Mouse (Mus musculus) heart, embryonic 14.5 days (tissue): ENCODE data around the gene Pdp2. TPM values are rescaled to one million over a fixed set of nuclear protein-coding genes. Genes with fewer than 3 reads are reported as not detected.

Source experiments
- ATAC-seq: fragments of 200-750 bp; cut with Nextera tagmentation; 2 replicates; pipeline ENCODE4 v1.8.0; 2017; ENCODE audit warnings: low read depth, moderate TSS enrichment; ENCODE audit not compliant: insufficient number of reproducible peaks, insufficient read depth, low FRiP score
- H3K27ac ChIP-seq, 2 experiments: fragments of 200-500 bp in 1 of 2; fragments of 300-500 bp in 1 of 2; sonication (generic) in 1 of 2; replicated peaks in 1 of 2; 2 replicates each; pipeline ENCODE4 v1.5.1; 2012 to 2014; ENCODE audit warnings: low read depth in 2 of 2, low read length in 2 of 2, control low read depth in 1 of 2, mild to moderate bottlenecking in 1 of 2, mixed read lengths in 1 of 2; ENCODE audit not compliant: control insufficient read depth in 1 of 2, insufficient read depth in 1 of 2
- H3K27me3 ChIP-seq: fragments of 300-500 bp; sonication (generic); 2 replicates; pipeline ENCODE4 v1.6.1; 2014; ENCODE audit warnings: mild to moderate bottlenecking, low read length, control low read depth; ENCODE audit not compliant: control insufficient read depth, insufficient read depth
- H3K36me3 ChIP-seq: fragments of 300-500 bp; sonication (generic); 2 replicates; pipeline ENCODE4 v1.6.1; 2014; ENCODE audit warnings: mild to moderate bottlenecking, control low read depth, low read length, mixed read lengths; ENCODE audit not compliant: control insufficient read depth, insufficient read depth
- H3K4me1 ChIP-seq, 2 experiments: fragments of 200-500 bp in 1 of 2; fragments of 300-500 bp in 1 of 2; sonication (generic) in 1 of 2; 2 replicates each; pipeline ENCODE4 v1.6.1; 2012 to 2014; ENCODE audit warnings: low read length in 2 of 2, control low read depth in 1 of 2, mixed read lengths in 1 of 2; ENCODE audit not compliant: control insufficient read depth in 2 of 2, insufficient read depth in 2 of 2
- H3K4me2 ChIP-seq: fragments of 300-500 bp; sonication (generic); 2 replicates; pipeline ENCODE4 v1.6.1; 2014; ENCODE audit warnings: mild to moderate bottlenecking, low read length
- H3K4me3 ChIP-seq, 2 experiments: fragments of 200-500 bp in 1 of 2; fragments of 300-500 bp in 1 of 2; sonication (generic) in 1 of 2; 2 replicates each; pipeline ENCODE4 v1.5.1; 2012 to 2014; ENCODE audit warnings: low read length in 2 of 2, mild to moderate bottlenecking in 2 of 2, control low read depth in 1 of 2, low read depth in 1 of 2, moderate library complexity in 1 of 2; ENCODE audit not compliant: control insufficient read depth in 1 of 2, insufficient read depth in 1 of 2
- H3K9ac ChIP-seq: fragments of 300-500 bp; sonication (generic); 2 replicates; pipeline ENCODE4 v1.6.1; 2014; ENCODE audit warnings: mild to moderate bottlenecking, low read length
- H3K9me3 ChIP-seq: fragments of 300-500 bp; sonication (generic); 2 replicates; pipeline ENCODE4 v1.6.1; 2016; ENCODE audit warnings: low read length, control low read depth; ENCODE audit not compliant: control insufficient read depth
- WGBS: fragments of 180-500 bp; shearing (Covaris S2); extraction: QIAGEN DNeasy Blood & Tissue Kit; methylation state at CpG from one replicate; pipeline ENCODE4 v1.1.7; 2014; 5-methylcytosine and 5-hydroxymethylcytosine counted together
- polyA plus RNA-seq: library from polyadenylated mRNA; unstranded; fragments of >200 nt; fragmentation: Nextera tagmentation; extraction: Ambion mirVana; gene quantifications from 2 replicates; pipeline ENCODE4 v1.2.1, GENCODE M21; 2014

Gene Pdp2
- polyA plus RNA-seq, 1 experiment from 2014 or later, result 6.4 TPM

GRCm38 (mm10) chr8:104598496-104598895, 7.2 kb downstream of the Pdp2 start:
- H3K27ac ChIP-seq, result no peak overlapping the region
- H3K9ac ChIP-seq, result no peak overlapping the region
- peaks cover 15% of the 10 kb centered on the region in 2 experiments for H3K4me1 ChIP-seq
- peaks cover 23% of the 10 kb centered on the region for H3K36me3 ChIP-seq
- H3K4me3 ChIP-seq, result no peak overlapping the region
- no peak for ATAC-seq
- H3K27me3 ChIP-seq, result no peaks in the 10 kb centered on the region
- H3K9me3 ChIP-seq, result no peaks in the 10 kb centered on the region
- WGBS, result 49% methylated on average over 6 of the region's 6 CpGs
- no peak overlapping the region for H3K4me2 ChIP-seq

- no peak overlapping the region for H3K4me3 ChIP-seq
- H3K9ac ChIP-seq, result peak overlapping the region; percentile 66
- H3K9me3 ChIP-seq, result no peaks in the 10 kb centered on the region
- H3K27me3 ChIP-seq, result no peaks in the 10 kb centered on the region
- H3K27ac ChIP-seq, result peak overlapping the region in 1 of 2 experiments; percentile 16; a peak in 1 of 4 replicates
- H3K4me2 ChIP-seq, result peak overlapping the region; percentile 71
- 39% methylated on average over 7 of the region's 7 CpGs for WGBS
- no peak for ATAC-seq
- peaks cover under 1% of the 10 kb centered on the region; the same call in 1 of the 2 replicates for H3K36me3 ChIP-seq
- peaks cover 27 to 42% of the 10 kb centered on the region in 2 experiments for H3K4me1 ChIP-seq
These were observed 10.1 kb downstream of the Pdp2 start for GRCm38 (mm10) chr8:104601386-104601785.

GRCm38 (mm10) chr8:104601941-104602371, 10.7 kb downstream of the Pdp2 start:
- H3K27ac ChIP-seq, result peak overlapping the region; percentile 51 to 89; a peak in 3 of 4 replicates
- H3K9ac ChIP-seq, result peak overlapping the region; percentile 66
- no peak for ATAC-seq
- H3K4me1 ChIP-seq, result peaks cover 31 to 48% of the 10 kb centered on the region in 2 experiments
- H3K9me3 ChIP-seq, result no peaks in the 10 kb centered on the region
- peak overlapping the region; percentile 16 to 33; a peak in 3 of 4 replicates for H3K4me3 ChIP-seq
- WGBS, result 1% methylated on average over 12 of the region's 12 CpGs
- H3K27me3 ChIP-seq, result no peaks in the 10 kb centered on the region
- peak overlapping the region; percentile 71 for H3K4me2 ChIP-seq
- no peaks in the 10 kb centered on the region for H3K36me3 ChIP-seq

- Histone ChIP-seq H3K4me2 (peak overlapping the region; percentile 71), H3K36me3 (no peaks in the 10 kb centered on the region), H3K9me3 (no peaks in the 10 kb centered on the region), H3K27ac (peak overlapping the region; percentile 65 to 89), H3K9ac (peak overlapping the region; percentile 69), H3K4me3 (peak overlapping the region; percentile 16 to 33), H3K27me3 (no peaks in the 10 kb centered on the region), H3K4me1 (peaks cover 36 to 55% of the 10 kb centered on the region in 2 experiments)
- peak; percentile 68 for ATAC-seq
- WGBS, result 15% methylated on average over 21 of the region's 21 CpGs
These were observed 11.4 kb downstream of the Pdp2 start for GRCm38 (mm10) chr8:104602468-104603244.

- WGBS, result 36% methylated on average over 4 of the region's 4 CpGs
- H3K9me3 ChIP-seq, result no peaks in the 10 kb centered on the region
- peak overlapping the region; percentile 69 for H3K9ac ChIP-seq
- no peak overlapping the region for H3K4me3 ChIP-seq
- H3K4me2 ChIP-seq, result peak overlapping the region; percentile 71
- H3K4me1 ChIP-seq, result peaks cover 42 to 58% of the 10 kb centered on the region in 2 experiments
- H3K27me3 ChIP-seq, result no peaks in the 10 kb centered on the region
- no peak for ATAC-seq
- H3K27ac ChIP-seq, result peak overlapping the region; percentile 65 to 89
- H3K36me3 ChIP-seq, result no peaks in the 10 kb centered on the region
These were observed 12.0 kb downstream of the Pdp2 start for GRCm38 (mm10) chr8:104603245-104603593.

GRCm38 (mm10) chr8:104606329-104606728, 15.1 kb downstream of the Pdp2 start:
- Histone ChIP-seq H3K9me3 (no peaks in the 10 kb centered on the region), H3K27ac (peak overlapping the region; percentile 96 to 99), H3K36me3 (no peaks in the 10 kb centered on the region), H3K4me1 (peaks cover 58 to 85% of the 10 kb centered on the region in 2 experiments), H3K27me3 (no peaks in the 10 kb centered on the region), H3K4me2 (peak overlapping the region; percentile 39), H3K9ac (peak overlapping the region; percentile 62), H3K4me3 (no peak overlapping the region)
- peak; percentile 39 for ATAC-seq
- WGBS, result 4% methylated on average over 6 of the region's 6 CpGs

- Histone ChIP-seq H3K27ac (peak overlapping the region; percentile 96 to 99), H3K9ac (peak overlapping the region; percentile 76), H3K4me3 (peak overlapping the region in 1 of 2 experiments; percentile 37; a peak in 1 of 4 replicates), H3K9me3 (no peaks in the 10 kb centered on the region), H3K27me3 (no peaks in the 10 kb centered on the region), H3K4me1 (peaks cover 60 to 93% of the 10 kb centered on the region in 2 experiments), H3K36me3 (no peaks in the 10 kb centered on the region), H3K4me2 (peak overlapping the region; percentile 68)
- no peak for ATAC-seq
- WGBS, result 53% methylated on average over 2 of the region's 2 CpGs
These were observed 16.7 kb downstream of the Pdp2 start for GRCm38 (mm10) chr8:104607944-104608343.
